Mouse (Mus musculus): ENCODE results near the gene Alg14.

GRCm38 (mm10) chr3:121330244-121330646 is 38.7 kb downstream of the Alg14 start:
- TF ChIP-seq CTCF (IDR thresholded peaks at IDR 0.05; ENCODE audit: low read depth) (no peak), EP300 (optimal IDR thresholded peaks at IDR 0.05) (no peak)

Data from stomach, postnatal 0 days (tissue).